Mouse (Mus musculus): ENCODE results near the gene Stpg2.
"Not testable (repeated sequence)": the region's sequence is repeated elsewhere in the genome, so short reads cannot be mapped to it uniquely, and the experiment has no call there.

Gene Stpg2

DNA sequence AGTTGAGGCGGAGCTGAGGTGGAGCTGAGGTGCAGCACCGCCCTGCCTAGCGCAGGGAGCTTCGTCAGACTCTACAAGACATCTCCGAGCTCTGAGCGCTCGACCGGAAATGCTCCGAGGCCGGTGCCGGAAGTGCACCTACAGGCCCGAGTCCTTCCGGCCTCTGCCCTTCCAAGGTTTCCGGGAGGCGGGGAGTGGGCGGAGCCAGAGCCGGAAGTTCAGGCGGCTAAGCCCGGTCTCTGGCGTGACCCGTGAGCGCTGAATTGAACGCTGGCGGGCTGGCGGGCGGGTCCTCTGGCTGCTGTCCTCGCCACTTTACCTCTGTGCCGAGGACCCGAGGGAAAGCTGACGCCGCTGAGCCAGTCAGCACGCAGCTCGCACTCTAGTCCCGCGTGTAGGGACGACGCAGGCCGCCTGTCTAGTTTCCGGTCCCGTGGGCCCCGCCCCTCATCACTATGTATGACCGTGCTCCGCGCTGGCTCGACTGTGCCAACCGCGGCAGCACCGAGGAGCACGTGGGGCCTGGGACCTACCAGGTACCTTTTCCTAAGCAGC lies at the start of gene Stpg2:
Gene Stpg2 (plus strand): TSS at position 251 of the 555 bp plus-strand sequence.
- peak; percentile 90 for DNase-seq (ENCODE audit: low spot score)

DNA sequence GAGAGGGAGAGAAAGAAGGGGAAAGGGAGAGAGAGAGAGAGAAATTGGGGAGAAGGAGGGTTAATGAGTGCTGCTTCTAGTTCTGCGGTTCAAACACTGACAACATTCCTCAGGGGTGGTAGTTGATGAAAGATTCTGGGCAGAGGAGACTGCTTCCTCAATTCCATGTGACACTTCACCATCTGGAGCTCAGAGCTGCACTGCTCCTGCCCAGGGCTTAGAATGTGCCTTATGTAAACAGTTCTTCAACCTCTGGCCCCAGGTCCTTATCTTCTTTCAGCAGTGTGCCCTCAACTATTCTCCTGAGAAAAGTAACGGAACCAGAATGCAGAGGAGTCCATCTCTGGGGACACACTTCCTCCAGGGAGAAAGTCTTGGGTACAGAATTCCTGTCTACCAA lies 43.3 kb upstream of the Stpg2 start:
- DNase-seq (ENCODE audit: low spot score) = no peak

GRCm38 (mm10) chr3:139162658-139163057 lies 42.8 kb upstream of the Stpg2 start:
- no peak for DNase-seq (ENCODE audit: low spot score)

DNA sequence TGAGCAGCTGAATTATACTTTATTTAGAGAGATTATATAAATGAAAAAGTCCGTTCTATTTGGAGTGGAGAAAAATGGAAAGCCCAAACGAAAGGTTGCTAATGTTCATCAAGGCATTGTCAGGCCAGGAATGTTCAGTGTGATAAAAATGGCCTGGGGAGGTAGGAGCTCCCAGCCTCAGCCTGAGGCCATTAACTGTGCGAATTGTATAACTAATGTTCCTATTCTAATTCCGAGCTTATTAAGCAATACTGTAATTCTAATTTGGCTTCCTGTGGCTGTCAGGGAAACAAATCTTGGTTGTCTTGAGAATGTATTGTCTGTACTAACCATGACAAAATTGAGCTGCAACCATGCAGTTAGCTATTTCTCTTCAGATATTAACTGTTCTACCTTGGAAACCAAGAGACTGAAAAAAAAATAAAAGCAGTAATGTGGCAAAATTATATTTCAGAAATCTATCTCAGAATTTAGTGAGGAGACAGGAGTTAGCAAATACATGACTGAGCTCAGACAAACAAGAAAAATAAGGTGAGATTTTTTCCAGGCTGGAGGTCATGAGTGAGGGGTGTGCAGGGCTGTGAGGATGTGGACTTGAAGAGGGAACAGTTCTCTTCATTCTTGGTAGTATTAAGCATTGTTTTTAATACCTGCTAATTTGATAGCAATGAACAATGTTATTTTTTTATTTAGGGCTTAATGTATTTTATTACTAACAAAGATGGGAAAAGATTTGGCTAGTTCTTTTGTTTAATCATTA lies 36.8 kb upstream of the Stpg2 start:
- no peak for DNase-seq (ENCODE audit: low spot score)

DNA sequence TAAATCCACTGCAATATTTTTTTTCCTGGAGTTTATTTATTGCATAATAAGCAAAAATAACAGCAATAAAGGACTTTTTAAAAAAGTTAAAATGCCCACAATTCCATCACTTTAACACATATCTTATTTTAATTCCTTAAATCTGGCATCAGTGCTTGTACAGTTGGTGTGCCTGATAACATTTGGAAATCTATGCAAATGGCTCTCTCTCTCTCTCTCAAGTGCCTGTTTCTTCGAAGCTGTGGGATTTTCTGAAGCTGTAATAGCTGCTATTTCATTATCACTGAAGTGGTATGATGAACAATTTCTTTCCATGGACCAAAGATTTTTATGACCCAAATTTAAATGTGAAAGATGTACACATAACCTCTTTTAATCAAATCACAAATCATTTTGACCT lies 35.8 kb upstream of the Stpg2 start:
- no peak for DNase-seq (ENCODE audit: low spot score)

GRCm38 (mm10) chr3:139176936-139177335 lies 28.6 kb upstream of the Stpg2 start:
- no peak for DNase-seq (ENCODE audit: low spot score)

DNA sequence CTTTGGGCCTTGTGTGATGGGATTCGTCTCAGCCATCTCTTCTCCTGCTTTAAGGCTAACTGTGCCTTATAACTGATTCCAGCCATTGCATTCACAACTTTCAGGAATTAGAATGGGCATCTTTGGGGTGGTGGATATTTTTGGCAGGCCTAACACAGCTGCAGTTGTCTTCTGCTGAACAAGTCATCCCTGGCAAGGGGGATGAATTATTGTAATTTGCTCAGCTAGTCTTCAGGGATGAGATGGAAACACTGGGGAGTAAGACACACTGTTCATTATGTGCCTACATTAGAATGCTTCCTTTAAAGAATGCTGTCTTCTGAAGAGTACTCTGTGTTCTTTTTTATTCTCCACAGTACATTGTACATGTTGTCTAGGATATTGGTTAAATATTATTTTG lies 14.0 kb upstream of the Stpg2 start:
- DNase-seq (ENCODE audit: low spot score) = no peak

GRCm38 (mm10) chr3:139193917-139194316 lies 11.6 kb upstream of the Stpg2 start:
- no peak for DNase-seq (ENCODE audit: low spot score)

- DNase-seq (ENCODE audit: low spot score) = no peak
These were observed 7.1 kb upstream of the Stpg2 start for GRCm38 (mm10) chr3:139198412-139198811.

DNA sequence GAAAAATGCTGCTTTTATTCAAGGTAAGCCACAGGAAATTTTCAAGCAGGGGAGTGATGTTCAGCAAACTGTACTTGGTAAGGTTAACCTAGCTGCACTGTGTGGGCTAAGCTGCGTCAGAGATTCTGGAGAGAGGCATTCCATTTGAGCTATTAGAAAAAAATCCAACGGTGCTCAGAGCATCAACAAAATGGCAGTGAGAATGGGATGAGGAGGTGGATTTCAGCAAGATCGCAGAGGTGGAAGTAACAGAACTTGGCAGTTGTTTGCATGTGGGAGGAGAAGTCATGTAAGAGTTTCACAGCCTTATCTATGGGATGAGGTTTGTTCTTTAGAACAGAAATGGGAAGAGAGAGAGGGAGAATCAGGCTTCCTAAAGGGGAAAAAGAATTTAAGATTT lies 5.2 kb upstream of the Stpg2 start:
- no peak for DNase-seq (ENCODE audit: low spot score)

GRCm38 (mm10) chr3:139216945-139217344 lies 11.5 kb downstream of the Stpg2 start:
- no peak for DNase-seq (ENCODE audit: low spot score)

DNA sequence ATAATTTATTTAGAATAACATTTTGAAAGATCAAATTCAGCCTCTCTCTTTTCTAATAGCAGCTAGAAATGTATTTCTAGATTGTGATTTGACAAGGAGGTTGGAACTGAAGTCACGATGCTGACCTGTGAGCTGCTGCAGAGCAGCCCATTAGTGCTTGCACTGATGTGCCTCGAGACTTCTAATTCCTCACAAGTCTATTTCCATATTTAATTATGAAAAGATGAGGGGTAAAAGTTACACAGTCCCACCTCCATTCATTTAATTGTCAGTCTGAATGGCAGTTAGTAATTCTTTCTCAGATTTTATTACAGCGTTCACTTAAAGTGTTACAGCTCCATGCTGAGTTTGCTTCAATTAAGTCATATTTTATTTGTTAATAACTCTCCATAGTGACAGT lies 19.6 kb downstream of the Stpg2 start:
- DNase-seq (ENCODE audit: low spot score) = no peak

GRCm38 (mm10) chr3:139226811-139227210 lies 21.3 kb downstream of the Stpg2 start:
- DNase-seq (ENCODE audit: low spot score) = no peak

GRCm38 (mm10) chr3:139245219-139245618 lies 39.7 kb downstream of the Stpg2 start:
- no peak for DNase-seq (ENCODE audit: low spot score)

DNA sequence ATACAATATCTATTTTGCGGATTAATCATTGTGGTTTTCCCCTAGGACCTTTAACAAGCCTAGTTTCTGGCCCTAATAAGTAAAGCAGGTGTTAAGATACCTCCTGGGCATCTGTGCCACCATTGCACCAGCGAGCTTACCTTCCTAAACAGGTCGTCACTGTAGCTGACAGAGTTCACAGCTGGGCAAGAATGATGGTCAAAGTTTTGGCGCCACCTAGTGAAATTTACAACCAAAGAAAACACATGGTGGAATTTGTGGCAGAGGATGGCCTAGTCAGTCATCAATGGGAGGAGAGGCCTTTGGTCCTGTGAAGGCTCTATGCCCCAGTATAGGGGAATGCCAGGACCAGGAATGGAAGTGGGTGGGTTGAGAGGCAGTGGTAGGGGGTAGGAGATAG lies 41.0 kb downstream of the Stpg2 start:
- DNase-seq (ENCODE audit: low spot score) = peak; percentile 35

DNA sequence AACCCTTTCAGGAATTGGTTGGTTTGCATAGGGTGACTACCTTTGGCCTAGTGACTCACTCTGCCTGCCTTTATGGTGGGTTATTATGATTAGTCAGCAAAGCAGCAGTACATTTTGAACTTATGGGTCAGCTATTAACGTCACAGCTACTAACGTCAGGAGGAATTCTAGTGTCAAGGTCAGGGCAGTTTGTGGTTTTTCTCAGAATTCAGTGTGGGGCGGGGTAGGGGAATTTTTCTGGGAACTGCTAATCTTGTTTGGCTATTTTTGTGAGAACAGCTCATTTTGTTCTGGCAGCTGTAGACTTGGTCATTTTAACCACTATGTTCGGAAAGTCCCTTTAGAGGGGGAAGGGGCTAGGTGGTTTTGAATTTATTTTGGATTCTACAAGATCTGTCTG lies 56.9 kb downstream of the Stpg2 start:
- DNase-seq (ENCODE audit: low spot score) = not testable (repeated sequence)

DNA sequence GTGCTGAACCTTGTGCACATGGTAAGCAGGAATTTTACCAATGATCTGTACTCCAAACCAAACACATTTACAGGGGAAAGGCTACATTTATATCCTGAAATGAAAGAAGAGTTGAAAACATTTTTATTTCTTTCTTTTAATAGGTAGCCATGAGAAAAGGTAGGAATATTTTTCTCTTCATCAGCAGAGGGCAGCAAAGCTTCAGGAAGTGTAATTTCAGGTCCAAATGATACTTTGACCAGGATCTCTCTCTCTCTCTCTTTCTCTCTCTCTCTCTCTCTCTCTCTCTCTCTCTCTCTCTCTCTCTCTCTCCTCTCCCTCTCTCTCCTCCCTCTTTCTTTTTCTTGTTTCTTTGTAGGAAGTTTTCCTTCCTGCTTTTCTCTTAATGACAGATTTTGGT lies 92.4 kb downstream of the Stpg2 start:
- DNase-seq (ENCODE audit: low spot score) = peak; percentile 73

DNA sequence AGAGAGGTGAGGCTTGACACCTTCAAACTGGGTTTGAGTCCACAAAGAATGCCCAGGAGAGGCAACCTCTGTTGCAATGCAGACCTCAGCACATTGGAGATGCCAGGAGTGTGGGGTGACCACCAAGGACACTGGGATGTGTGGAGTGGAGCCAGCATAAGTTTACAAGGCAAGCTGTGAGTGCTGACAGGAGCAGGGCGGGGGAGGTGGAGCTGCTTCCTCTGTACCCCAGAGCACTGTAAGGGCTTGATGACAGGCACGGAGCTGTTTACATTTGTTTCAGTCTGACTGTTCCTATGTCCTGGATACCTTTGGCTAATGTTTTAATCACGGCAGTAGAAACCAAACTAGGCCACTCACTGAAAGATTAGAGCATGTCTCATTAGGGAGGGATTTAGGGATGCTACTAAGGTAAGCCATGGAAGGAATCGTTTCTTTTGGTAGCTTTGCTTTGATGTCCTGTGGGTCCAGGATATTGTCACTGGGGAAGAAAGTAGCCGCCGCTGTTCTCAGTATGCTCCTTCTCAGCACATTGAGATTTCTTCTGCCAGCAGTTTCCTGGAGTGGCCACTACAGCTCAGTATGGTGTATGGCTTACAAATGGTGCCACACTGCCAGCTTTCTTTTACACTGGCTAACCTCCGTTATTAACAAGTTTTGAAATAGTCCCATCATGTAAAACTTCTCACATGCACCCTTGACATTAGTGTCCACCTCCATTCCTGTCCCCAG lies 102.8 kb downstream of the Stpg2 start:
- no peak for DNase-seq (ENCODE audit: low spot score)

DNA sequence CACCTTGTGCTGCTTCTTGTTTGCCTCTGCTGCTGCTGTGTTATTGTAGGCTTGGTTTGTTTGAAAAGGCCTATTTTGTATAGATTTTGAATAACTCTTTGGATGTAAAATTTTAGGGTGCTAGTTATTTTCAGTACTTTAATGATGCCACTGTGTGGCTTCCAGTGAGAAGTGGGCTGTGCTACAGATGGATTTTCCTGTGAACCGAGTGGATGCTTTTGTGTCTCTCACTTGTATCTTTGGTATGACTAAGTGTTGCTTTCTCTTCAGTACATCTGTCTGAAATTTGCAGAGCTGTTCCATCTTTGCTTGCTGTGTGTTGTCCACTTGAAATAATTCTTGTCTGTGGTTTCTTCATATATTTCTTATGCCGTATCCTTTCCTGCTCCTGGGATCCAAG lies 106.2 kb downstream of the Stpg2 start:
- DNase-seq (ENCODE audit: low spot score) = no peak

- no peak for DNase-seq (ENCODE audit: low spot score)
These were observed 175.0 kb downstream of the Stpg2 start for GRCm38 (mm10) chr3:139380494-139380893.

DNA sequence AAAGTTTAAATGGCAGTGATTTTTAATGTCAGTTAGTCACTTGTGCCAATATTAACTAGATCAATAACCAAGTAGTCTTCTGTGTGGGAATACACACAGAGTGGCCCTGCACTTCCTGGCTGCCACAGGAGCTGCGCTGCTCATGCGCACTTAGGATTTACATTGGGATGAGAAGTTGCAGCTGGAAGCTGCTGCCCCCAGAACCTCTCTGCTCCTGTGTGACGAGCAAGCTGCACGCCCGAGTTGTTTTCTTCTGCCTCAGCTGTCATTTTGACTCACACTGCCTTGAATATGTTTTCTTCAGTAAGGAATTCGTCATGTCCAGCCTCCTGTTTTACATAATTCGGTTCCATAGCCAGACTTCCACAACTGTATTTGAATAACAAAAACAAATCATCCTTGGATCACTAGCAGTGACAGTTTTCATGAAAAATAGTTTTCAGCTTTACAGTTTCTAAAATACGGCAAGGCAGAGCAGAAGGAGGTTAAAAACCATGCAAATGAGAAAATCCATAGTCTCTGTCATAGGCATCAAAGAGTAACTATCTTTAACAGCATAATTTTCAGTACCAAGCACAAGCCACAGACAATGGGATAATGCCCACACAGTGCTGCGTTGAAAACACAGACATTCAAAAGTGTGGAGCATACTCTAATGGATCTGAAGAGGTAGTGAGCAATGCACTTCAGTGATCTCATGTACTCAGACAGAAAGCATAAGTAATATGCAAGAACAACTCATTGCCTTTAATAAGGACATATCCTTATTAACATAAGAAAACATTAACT lies 191.8 kb downstream of the Stpg2 start:
- DNase-seq (ENCODE audit: low spot score) = no peak

DNA sequence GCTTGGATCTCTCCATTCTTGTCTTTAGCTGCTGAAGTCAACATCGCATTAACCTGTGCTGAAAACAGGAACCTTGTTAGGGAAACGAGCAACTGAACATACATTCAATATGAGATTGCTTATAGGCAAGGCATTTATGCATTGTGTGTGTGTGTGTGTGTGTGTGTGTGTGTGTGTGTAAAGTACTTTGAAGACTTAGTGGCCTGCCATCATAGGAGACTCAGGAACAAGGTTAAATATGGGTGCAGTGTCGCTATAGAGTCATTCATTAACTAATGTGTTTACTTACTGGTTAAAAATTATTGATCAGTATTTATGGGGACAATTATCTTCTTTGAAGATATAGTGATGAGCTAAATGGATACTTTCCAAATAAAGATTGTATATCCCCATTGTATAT lies 199.2 kb downstream of the Stpg2 start:
- DNase-seq (ENCODE audit: low spot score) = no peak

- DNase-seq (ENCODE audit: low spot score) = no peak
These were observed 213.6 kb downstream of the Stpg2 start for GRCm38 (mm10) chr3:139419142-139419541.

All from retina, embryonic 14.5 days (tissue).